Mouse (Mus musculus): ENCODE results near the gene Gstp1. TPM values are rescaled to one million over a fixed set of nuclear protein-coding genes. Genes with fewer than 3 reads are reported as not detected.

The Gstp1 gene
- total and polyA plus RNA-seq, 3 experiments, result 46.2 to 86.5 (median 64.2) TPM

GRCm38 (mm10) chr19:4058581-4058980, 20.8 kb upstream of the Gstp1 start:
- no peak for ATAC-seq (ENCODE audit: extremely low read depth, insufficient number of reproducible peaks, low FRiP score, poor library complexity, severe bottlenecking)
- H3K4me1 ChIP-seq (ENCODE audit: insufficient read depth, low read depth, low read length), result peaks cover 28% of the 10 kb centered on the region
- DNase-seq (ENCODE audit: low spot score), result no peak
- TF ChIP-seq CTCF (IDR thresholded peaks at IDR 0.05; ENCODE audit: low read depth, low read length) (no peak), TAL1 (conservative IDR thresholded peaks at IDR 0.05; ENCODE audit: low read depth, low read length) (no peak), GATA2 (IDR thresholded peaks at IDR 0.05; ENCODE audit: borderline replicate concordance, low read depth, low read length) (no peak), POLR2AphosphoS5 (IDR thresholded peaks at IDR 0.05; ENCODE audit: insufficient replicate concordance, low read depth, low read length) (no peak)
- no peaks in the 10 kb centered on the region for H3K9me3 ChIP-seq (replicated peaks)
- peaks cover 4% of the 10 kb centered on the region for H3K27me3 ChIP-seq (ENCODE audit: insufficient read depth, low read length)
- H3K4me3 ChIP-seq (ENCODE audit: low read depth, low read length), result peak overlapping the region; percentile 68
- peaks cover 12% of the 10 kb centered on the region for H3K36me3 ChIP-seq (replicated peaks)

GRCm38 (mm10) chr19:4057962-4058361, 20.2 kb upstream of the Gstp1 start:
- no peak for TF ChIP-seq GATA1 (IDR thresholded peaks at IDR 0.05; ENCODE audit: borderline replicate concordance, low read length)
- no peak for TF ChIP-seq POLR2AphosphoS5 (IDR thresholded peaks at IDR 0.05; ENCODE audit: insufficient replicate concordance, low read depth, low read length)
- TF ChIP-seq GATA2 (IDR thresholded peaks at IDR 0.05; ENCODE audit: borderline replicate concordance, low read depth, low read length), result no peak
- no peak for TF ChIP-seq CTCF (IDR thresholded peaks at IDR 0.05; ENCODE audit: low read depth, low read length)
- TF ChIP-seq TAL1 (conservative IDR thresholded peaks at IDR 0.05; ENCODE audit: low read depth, low read length), result no peak
- H3K9me3 ChIP-seq (replicated peaks), result no peaks in the 10 kb centered on the region
- H3K4me1 ChIP-seq (ENCODE audit: insufficient read depth, low read depth, low read length), result peaks cover 28% of the 10 kb centered on the region
- no peak overlapping the region for H3K4me3 ChIP-seq (ENCODE audit: low read depth, low read length)
- DNase-seq (ENCODE audit: low spot score) (no peak), ATAC-seq (ENCODE audit: extremely low read depth, insufficient number of reproducible peaks, low FRiP score, poor library complexity, severe bottlenecking) (no peak)
- peaks cover 4% of the 10 kb centered on the region for H3K27me3 ChIP-seq (ENCODE audit: insufficient read depth, low read length)
- peaks cover 12% of the 10 kb centered on the region for H3K36me3 ChIP-seq (replicated peaks)

- no peak for ATAC-seq (ENCODE audit: extremely low read depth, insufficient number of reproducible peaks, low FRiP score, poor library complexity, severe bottlenecking)
- Histone ChIP-seq H3K4me1 (ENCODE audit: insufficient read depth, low read depth, low read length) (peaks cover 28% of the 10 kb centered on the region), H3K27me3 (ENCODE audit: insufficient read depth, low read length) (peaks cover 4% of the 10 kb centered on the region)
These were observed 19.6 kb upstream of the Gstp1 start for GRCm38 (mm10) chr19:4057389-4057788.

GRCm38 (mm10) chr19:4056727-4057126, 18.9 kb upstream of the Gstp1 start:
- peaks cover 4% of the 10 kb centered on the region for H3K27me3 ChIP-seq (ENCODE audit: insufficient read depth, low read length)
- no peak for ATAC-seq (ENCODE audit: extremely low read depth, insufficient number of reproducible peaks, low FRiP score, poor library complexity, severe bottlenecking)
- H3K4me1 ChIP-seq (ENCODE audit: insufficient read depth, low read depth, low read length), result peaks cover 28% of the 10 kb centered on the region
- H3K4me3 ChIP-seq (ENCODE audit: low read depth, low read length), result no peak overlapping the region
- no peaks in the 10 kb centered on the region for H3K9me3 ChIP-seq (replicated peaks)
- TF ChIP-seq TAL1 (conservative IDR thresholded peaks at IDR 0.05; ENCODE audit: low read depth, low read length) (no peak), CTCF (IDR thresholded peaks at IDR 0.05; ENCODE audit: low read depth, low read length) (no peak), POLR2AphosphoS5 (IDR thresholded peaks at IDR 0.05; ENCODE audit: insufficient replicate concordance, low read depth, low read length) (no peak), GATA1 (IDR thresholded peaks at IDR 0.05; ENCODE audit: borderline replicate concordance, low read length) (no peak), GATA2 (IDR thresholded peaks at IDR 0.05; ENCODE audit: borderline replicate concordance, low read depth, low read length) (no peak)
- DNase-seq (ENCODE audit: low spot score), result no peak
- peaks cover 12% of the 10 kb centered on the region for H3K36me3 ChIP-seq (replicated peaks)

More at GRCm38 (mm10) chr19:4057389-4057788, 19.6 kb upstream of the Gstp1 start:
- no peaks in the 10 kb centered on the region for H3K9me3 ChIP-seq (replicated peaks)
- no peak for DNase-seq (ENCODE audit: low spot score)
- H3K36me3 ChIP-seq (replicated peaks), result peaks cover 12% of the 10 kb centered on the region
- H3K4me3 ChIP-seq (ENCODE audit: low read depth, low read length), result no peak overlapping the region
- TF ChIP-seq GATA2 (IDR thresholded peaks at IDR 0.05; ENCODE audit: borderline replicate concordance, low read depth, low read length) (no peak), POLR2AphosphoS5 (IDR thresholded peaks at IDR 0.05; ENCODE audit: insufficient replicate concordance, low read depth, low read length) (no peak), TAL1 (conservative IDR thresholded peaks at IDR 0.05; ENCODE audit: low read depth, low read length) (no peak), CTCF (IDR thresholded peaks at IDR 0.05; ENCODE audit: low read depth, low read length) (no peak), GATA1 (IDR thresholded peaks at IDR 0.05; ENCODE audit: borderline replicate concordance, low read length) (no peak)

GRCm38 (mm10) chr19:4055947-4056693, 18.3 kb upstream of the Gstp1 start:
- peaks cover 27% of the 10 kb centered on the region for H3K4me1 ChIP-seq (ENCODE audit: insufficient read depth, low read depth, low read length)
- H3K4me3 ChIP-seq (ENCODE audit: low read depth, low read length), result no peak overlapping the region
- DNase-seq (ENCODE audit: low spot score), result no peak
- TF ChIP-seq CTCF (IDR thresholded peaks at IDR 0.05; ENCODE audit: low read depth, low read length) (no peak), TAL1 (conservative IDR thresholded peaks at IDR 0.05; ENCODE audit: low read depth, low read length) (no peak), POLR2AphosphoS5 (IDR thresholded peaks at IDR 0.05; ENCODE audit: insufficient replicate concordance, low read depth, low read length) (no peak), GATA2 (IDR thresholded peaks at IDR 0.05; ENCODE audit: borderline replicate concordance, low read depth, low read length) (no peak), GATA1 (IDR thresholded peaks at IDR 0.05; ENCODE audit: borderline replicate concordance, low read length) (no peak)
- H3K27me3 ChIP-seq (ENCODE audit: insufficient read depth, low read length), result peaks cover 4% of the 10 kb centered on the region
- no peak for ATAC-seq (ENCODE audit: extremely low read depth, insufficient number of reproducible peaks, low FRiP score, poor library complexity, severe bottlenecking)
- peaks cover 3% of the 10 kb centered on the region for H3K9me3 ChIP-seq (replicated peaks)
- peaks cover 12% of the 10 kb centered on the region for H3K36me3 ChIP-seq (replicated peaks)

GRCm38 (mm10) chr19:4055216-4055946, 17.6 kb upstream of the Gstp1 start:
- peaks cover 4% of the 10 kb centered on the region for H3K27me3 ChIP-seq (ENCODE audit: insufficient read depth, low read length)

More at GRCm38 (mm10) chr19:4055216-4055946, 17.6 kb upstream of the Gstp1 start:
- Histone ChIP-seq H3K36me3 (replicated peaks) (peaks cover 12% of the 10 kb centered on the region), H3K4me3 (ENCODE audit: low read depth, low read length) (no peak overlapping the region), H3K9me3 (replicated peaks) (peaks cover 5% of the 10 kb centered on the region), H3K4me1 (ENCODE audit: insufficient read depth, low read depth, low read length) (peaks cover 26% of the 10 kb centered on the region)
- DNase-seq (ENCODE audit: low spot score) (no peak), ATAC-seq (ENCODE audit: extremely low read depth, insufficient number of reproducible peaks, low FRiP score, poor library complexity, severe bottlenecking) (no peak)
- TF ChIP-seq GATA1 (IDR thresholded peaks at IDR 0.05; ENCODE audit: borderline replicate concordance, low read length) (no peak), POLR2AphosphoS5 (IDR thresholded peaks at IDR 0.05; ENCODE audit: insufficient replicate concordance, low read depth, low read length) (no peak), TAL1 (conservative IDR thresholded peaks at IDR 0.05; ENCODE audit: low read depth, low read length) (no peak), GATA2 (IDR thresholded peaks at IDR 0.05; ENCODE audit: borderline replicate concordance, low read depth, low read length) (no peak), CTCF (IDR thresholded peaks at IDR 0.05; ENCODE audit: low read depth, low read length) (no peak)
